Mouse (Mus musculus) activated CD4-positive, CD25-positive, alpha-beta regulatory T cell (primary cell): ENCODE results near the gene Chil6. TPM values are rescaled to one million over a fixed set of nuclear protein-coding genes. Genes with fewer than 3 reads are reported as not detected.

Source experiments
- polyA plus RNA-seq, 2 experiments: library from polyadenylated mRNA; unstranded; fragments of 100-300 nt; shearing (Covaris generic); gene quantifications; one replicate each; pipeline ENCODE4 v1.2.1; 2017

Gene Chil6
- polyA plus RNA-seq: under 1 TPM in 1 of 2 experiments, not detected in 1; 0.19 TPM

GRCm38 (mm10) chr3:106406082-106406481, at the start of gene Chil6:
Gene Chil6 (minus strand): TSS chr3:106406182.

Other genes starting within 250 kb of the Chil6 start
- gene Chil3, start 238.6 kb downstream of the Chil6 start, polyA plus RNA-seq: 1 to 10 TPM in 1 of 2 experiments, not detected in 1; 9.2 TPM
- under 1 TPM in 1 of 2 experiments, not detected in 1; 0.27 TPM for gene Chil4, start 186.7 kb downstream of the Chil6 start, polyA plus RNA-seq
- 100 to 1,000 TPM in 1 of 2 experiments, 10 to 100 TPM in 1; 81.9 to 196 TPM for gene Dennd2d, start 76.2 kb upstream of the Chil6 start, polyA plus RNA-seq
- gene Dram2, start 141.6 kb upstream of the Chil6 start, polyA plus RNA-seq: 10 to 100 TPM; 39.8 to 58.4 TPM
- 10 to 100 TPM; 84.2 to 89.0 TPM for gene Cept1, start 141.6 kb upstream of the Chil6 start, polyA plus RNA-seq